Mouse (Mus musculus) thymus, adult 2 months (tissue): ENCODE results near the gene Arhgef28.

Experiments
- CTCF ChIP-seq: fragments of 200-500 bp; IDR thresholded peaks from 2 replicates; pipeline ENCODE4 v1.5.1; 2012; ENCODE audit warnings: mild to moderate bottlenecking, control low read depth, low read length, moderate library complexity, borderline replicate concordance; ENCODE audit not compliant: control insufficient read depth, poor library complexity, insufficient read depth; ENCODE audit errors: extremely low read depth
- POLR2A ChIP-seq: fragments of 200-500 bp; IDR thresholded peaks from 2 replicates; pipeline ENCODE4 v1.6.1; 2012; ENCODE audit warnings: mild to moderate bottlenecking, low read length, control low read depth, moderate library complexity; ENCODE audit not compliant: control insufficient read depth, poor library complexity, insufficient read depth; ENCODE audit errors: extremely low read depth

- TF ChIP-seq CTCF (no peak), POLR2A (no peak)
Observed at GRCm38 (mm10) chr13:98094332-98094731, 111.9 kb downstream of the Arhgef28 start.
